Mouse (Mus musculus) liver, embryonic 15.5 days (tissue): Measurements from ENCODE around the gene Crocc. TPM values are rescaled to one million over a fixed set of nuclear protein-coding genes. Genes with fewer than 3 reads are reported as not detected.

Source experiments
- ATAC-seq: fragments of 200-750 bp; cut with Nextera tagmentation; 2 replicates; pipeline ENCODE4 v1.8.0; 2017; ENCODE audit warnings: moderate number of reproducible peaks, mild to moderate bottlenecking, moderate library complexity; ENCODE audit not compliant: insufficient read depth
- H3K27ac ChIP-seq: fragments of 300-500 bp; sonication (generic); replicated peaks from 2 replicates; pipeline ENCODE4 v1.5.1; 2015; ENCODE audit warnings: mild to moderate bottlenecking, inconsistent platforms
- H3K27me3 ChIP-seq: fragments of 300-500 bp; sonication (generic); 2 replicates; pipeline ENCODE4 v1.6.1; 2015; ENCODE audit warnings: mild to moderate bottlenecking, inconsistent platforms
- H3K36me3 ChIP-seq: fragments of 300-500 bp; sonication (generic); replicated peaks from 2 replicates; pipeline ENCODE4 v1.6.1; 2015; ENCODE audit warnings: moderate library complexity, mild to moderate bottlenecking, inconsistent platforms
- H3K4me1 ChIP-seq: fragments of 300-500 bp; sonication (generic); replicated peaks from 2 replicates; pipeline ENCODE4 v1.6.1; 2015; ENCODE audit warnings: inconsistent platforms
- H3K4me2 ChIP-seq: fragments of 300-500 bp; sonication (generic); 2 replicates; pipeline ENCODE4 v1.6.1; 2015; ENCODE audit warnings: moderate library complexity, mild to moderate bottlenecking, inconsistent platforms
- H3K4me3 ChIP-seq: fragments of 300-500 bp; sonication (generic); replicated peaks from 2 replicates; pipeline ENCODE4 v1.5.1; 2015; ENCODE audit warnings: mild to moderate bottlenecking, inconsistent platforms
- H3K9ac ChIP-seq: fragments of 300-500 bp; sonication (generic); 2 replicates; pipeline ENCODE4 v1.6.1; 2015; ENCODE audit warnings: moderate library complexity, mild to moderate bottlenecking, inconsistent platforms
- H3K9me3 ChIP-seq: fragments of 300-500 bp; sonication (generic); replicated peaks from 2 replicates; pipeline ENCODE4 v1.6.1; 2016; ENCODE audit warnings: inconsistent platforms
- WGBS: fragments of 180-500 bp; shearing (Covaris S2); methylation state at CpG from one replicate; pipeline ENCODE4 v1.1.7; 2015; ENCODE audit warnings: mixed read lengths; ENCODE audit not compliant: insufficient replicate concordance; 5-methylcytosine and 5-hydroxymethylcytosine counted together
- polyA plus RNA-seq: library from polyadenylated mRNA; unstranded; fragments of >200 nt; fragmentation: Nextera tagmentation; extraction: Ambion mirVana; gene quantifications from 2 replicates; pipeline ENCODE4 v1.2.1, GENCODE M21; 2015

The Crocc gene
- polyA plus RNA-seq, 1 experiment from 2014 or later: 0.77 TPM

- H3K4me2 ChIP-seq: no peak overlapping the region
- no peaks in the 10 kb centered on the region for H3K9me3 ChIP-seq
- peaks cover 54% of the 10 kb centered on the region for H3K4me1 ChIP-seq
- ATAC-seq: no peak
- no peak overlapping the region for H3K4me3 ChIP-seq
- WGBS: 82% methylated on average over 12 of the region's 12 CpGs
- no peaks in the 10 kb centered on the region for H3K27me3 ChIP-seq
- no peak overlapping the region; the same call in 1 of the 2 replicates for H3K27ac ChIP-seq
- no peak overlapping the region for H3K9ac ChIP-seq
- H3K36me3 ChIP-seq: peaks cover 73% of the 10 kb centered on the region
Observed at GRCm38 (mm10) chr4:141066709-141067515, 6.6 kb upstream of the Crocc start.

DNA sequence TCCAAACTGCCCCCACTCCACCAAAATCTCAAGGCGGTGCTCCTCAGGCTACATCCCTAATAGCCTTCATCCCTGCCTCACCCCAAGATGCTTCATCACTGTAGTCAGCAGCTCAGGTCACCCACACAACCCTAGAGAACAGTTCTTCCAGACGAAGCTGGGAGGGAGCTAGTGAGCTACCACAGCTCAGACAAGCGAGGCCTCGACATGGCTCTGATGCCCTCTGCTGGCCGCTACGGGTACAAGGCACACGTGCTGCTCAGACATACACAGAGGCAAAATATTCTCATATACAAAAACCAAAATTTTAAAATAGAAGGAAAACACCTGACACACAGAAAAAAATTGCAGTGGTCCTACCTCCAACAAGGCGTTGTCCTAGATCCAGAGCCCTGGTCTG is 4.8 kb upstream of the Crocc start:
- 9% methylated on average over 8 of the region's 8 CpGs for WGBS
- H3K27ac ChIP-seq: no peak overlapping the region

GRCm38 (mm10) chr4:141064104-141064659 is 3.8 kb upstream of the Crocc start:
- Histone ChIP-seq H3K4me1 (peaks cover 50% of the 10 kb centered on the region), H3K4me3 (no peak overlapping the region), H3K36me3 (peaks cover 45% of the 10 kb centered on the region), H3K9me3 (no peaks in the 10 kb centered on the region), H3K27me3 (no peaks in the 10 kb centered on the region), H3K4me2 (no peak overlapping the region), H3K27ac (no peak overlapping the region), H3K9ac (no peak overlapping the region)
- WGBS: 75% methylated on average over 4 of the region's 4 CpGs
- ATAC-seq: no peak

More for the DNA sequence above, 4.8 kb upstream of the Crocc start:
- Histone ChIP-seq H3K4me3 (no peak overlapping the region), H3K4me2 (no peak overlapping the region), H3K9me3 (no peaks in the 10 kb centered on the region), H3K27me3 (no peaks in the 10 kb centered on the region), H3K36me3 (peaks cover 55% of the 10 kb centered on the region), H3K4me1 (peaks cover 51% of the 10 kb centered on the region), H3K9ac (no peak overlapping the region)
- ATAC-seq: no peak

- ATAC-seq: peak; percentile 33
- Histone ChIP-seq H3K4me1 (peaks cover 27% of the 10 kb centered on the region), H3K9ac (peak overlapping the region; percentile 73), H3K9me3 (no peaks in the 10 kb centered on the region), H3K4me2 (peak overlapping the region; percentile 97), H3K36me3 (peaks cover 2% of the 10 kb centered on the region), H3K27me3 (no peaks in the 10 kb centered on the region), H3K4me3 (peak overlapping the region; percentile 61), H3K27ac (peak overlapping the region; percentile 83)
- WGBS: 6% methylated on average over 32 of the region's 32 CpGs
Observed at GRCm38 (mm10) chr4:141059616-141060425, 529 bp downstream of the Crocc start.

GRCm38 (mm10) chr4:141058835-141059234 is 1.5 kb downstream of the Crocc start:
- Histone ChIP-seq H3K9ac (no peak overlapping the region), H3K27ac (no peak overlapping the region), H3K9me3 (no peaks in the 10 kb centered on the region), H3K4me3 (no peak overlapping the region), H3K4me1 (peaks cover 27% of the 10 kb centered on the region), H3K27me3 (no peaks in the 10 kb centered on the region), H3K4me2 (no peak overlapping the region), H3K36me3 (no peaks in the 10 kb centered on the region)
- ATAC-seq: no peak
- 75% methylated on average over 9 of the region's 9 CpGs for WGBS

- ATAC-seq: no peak
- no peaks in the 10 kb centered on the region for H3K9me3 ChIP-seq
- no peak overlapping the region for H3K27ac ChIP-seq
- no peaks in the 10 kb centered on the region for H3K36me3 ChIP-seq
- peaks cover 28% of the 10 kb centered on the region for H3K4me1 ChIP-seq
- H3K27me3 ChIP-seq: no peaks in the 10 kb centered on the region
- WGBS: 89% methylated on average over 10 of the region's 10 CpGs
- H3K4me3 ChIP-seq: no peak overlapping the region
- no peak overlapping the region for H3K4me2 ChIP-seq
- H3K9ac ChIP-seq: no peak overlapping the region
Observed at GRCm38 (mm10) chr4:141056970-141057369, 3.4 kb downstream of the Crocc start.

- H3K27ac ChIP-seq: no peak overlapping the region
- no peak overlapping the region for H3K4me3 ChIP-seq
- H3K9ac ChIP-seq: no peak overlapping the region
- H3K4me1 ChIP-seq: peaks cover 7% of the 10 kb centered on the region; the same call in 1 of the 2 replicates
- H3K9me3 ChIP-seq: no peaks in the 10 kb centered on the region
- 58% methylated on average over 17 of the region's 17 CpGs for WGBS
- H3K27me3 ChIP-seq: no peaks in the 10 kb centered on the region
- no peak overlapping the region for H3K4me2 ChIP-seq
- no peak for ATAC-seq
- no peaks in the 10 kb centered on the region for H3K36me3 ChIP-seq
Observed at GRCm38 (mm10) chr4:141053568-141054161, 6.7 kb downstream of the Crocc start.

- H3K36me3 ChIP-seq: no peaks in the 10 kb centered on the region
- H3K9me3 ChIP-seq: no peaks in the 10 kb centered on the region
- ATAC-seq: no peak
- 59% methylated on average over 8 of the region's 8 CpGs for WGBS
- H3K4me3 ChIP-seq: no peak overlapping the region
- no peaks in the 10 kb centered on the region for H3K27me3 ChIP-seq
- H3K27ac ChIP-seq: no peak overlapping the region
- peaks cover 7% of the 10 kb centered on the region; the same call in 1 of the 2 replicates for H3K4me1 ChIP-seq
- no peak overlapping the region for H3K4me2 ChIP-seq
- H3K9ac ChIP-seq: no peak overlapping the region
Observed at GRCm38 (mm10) chr4:141053138-141053537, 7.2 kb downstream of the Crocc start.

- H3K4me1 ChIP-seq: peaks cover 7% of the 10 kb centered on the region; the same call in 1 of the 2 replicates
- H3K9me3 ChIP-seq: no peaks in the 10 kb centered on the region
- H3K9ac ChIP-seq: no peak overlapping the region
- no peak for ATAC-seq
- H3K27me3 ChIP-seq: no peaks in the 10 kb centered on the region
- H3K27ac ChIP-seq: no peak overlapping the region
- H3K36me3 ChIP-seq: no peaks in the 10 kb centered on the region
- H3K4me2 ChIP-seq: no peak overlapping the region
- WGBS: 80% methylated on average over 12 of the region's 12 CpGs
- no peak overlapping the region for H3K4me3 ChIP-seq
Observed at GRCm38 (mm10) chr4:141052442-141052841, 7.9 kb downstream of the Crocc start.

DNA sequence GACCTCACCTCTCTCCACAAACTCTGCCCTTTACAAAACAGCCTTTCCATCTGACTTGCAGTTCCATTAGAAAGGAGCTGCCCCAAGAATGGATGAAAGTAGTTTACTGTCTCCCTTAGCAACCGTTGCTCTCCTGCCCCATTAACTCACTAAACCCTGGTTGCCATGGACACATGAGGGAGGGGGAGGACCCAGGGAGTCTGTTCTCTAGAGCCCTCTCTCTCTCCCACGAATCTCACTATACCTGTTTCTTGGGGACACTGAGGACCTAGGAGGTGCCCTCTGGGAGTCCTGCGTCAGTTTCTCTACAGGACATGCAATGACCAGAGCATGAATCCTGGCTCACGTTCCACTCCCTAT is 10.9 kb downstream of the Crocc start:
- Histone ChIP-seq H3K36me3 (no peaks in the 10 kb centered on the region), H3K4me2 (no peak overlapping the region), H3K9me3 (no peaks in the 10 kb centered on the region), H3K27ac (no peak overlapping the region), H3K27me3 (no peaks in the 10 kb centered on the region), H3K9ac (no peak overlapping the region), H3K4me3 (no peak overlapping the region), H3K4me1 (peaks cover 7% of the 10 kb centered on the region; the same call in 1 of the 2 replicates)
- 58% methylated on average over 4 of the region's 4 CpGs for WGBS
- no peak for ATAC-seq
